Mouse (Mus musculus) heart, adult 11 months (tissue): ENCODE results near the gene Eogt.

Experiments
- DNase-seq: peaks from one replicate; pipeline ENCODE4 v3.0.0; 2022

Eogt gene

DNA sequence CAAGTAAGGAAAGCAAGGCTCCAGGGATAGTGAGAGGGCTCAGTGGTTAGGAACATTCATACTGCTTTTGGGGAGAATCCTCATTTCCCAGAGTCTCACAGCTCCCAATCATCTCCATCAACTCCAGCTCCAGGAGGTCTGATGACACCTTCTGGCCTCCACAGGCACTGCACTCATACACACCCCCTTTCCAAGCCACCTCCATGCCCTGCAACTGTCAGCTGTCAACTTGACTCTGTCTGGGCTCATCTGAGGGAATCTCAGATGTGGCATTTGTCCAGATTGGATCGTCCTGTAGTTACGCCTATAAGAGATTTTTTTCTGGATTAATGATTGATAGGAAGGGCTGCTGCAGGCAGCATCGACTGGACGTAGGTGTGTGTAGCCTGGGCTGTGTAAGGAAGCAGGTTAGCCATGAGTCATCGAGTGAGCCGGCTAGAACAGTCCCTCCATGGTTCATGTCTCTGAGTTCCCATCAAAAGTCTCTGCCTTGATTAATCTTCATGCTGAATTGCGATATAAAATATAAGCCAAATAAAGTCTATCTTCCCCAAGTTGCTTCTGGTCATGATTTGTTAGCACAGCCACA lies 44.6 kb downstream of the Eogt start:
- DNase-seq: peak; percentile 59

DNA sequence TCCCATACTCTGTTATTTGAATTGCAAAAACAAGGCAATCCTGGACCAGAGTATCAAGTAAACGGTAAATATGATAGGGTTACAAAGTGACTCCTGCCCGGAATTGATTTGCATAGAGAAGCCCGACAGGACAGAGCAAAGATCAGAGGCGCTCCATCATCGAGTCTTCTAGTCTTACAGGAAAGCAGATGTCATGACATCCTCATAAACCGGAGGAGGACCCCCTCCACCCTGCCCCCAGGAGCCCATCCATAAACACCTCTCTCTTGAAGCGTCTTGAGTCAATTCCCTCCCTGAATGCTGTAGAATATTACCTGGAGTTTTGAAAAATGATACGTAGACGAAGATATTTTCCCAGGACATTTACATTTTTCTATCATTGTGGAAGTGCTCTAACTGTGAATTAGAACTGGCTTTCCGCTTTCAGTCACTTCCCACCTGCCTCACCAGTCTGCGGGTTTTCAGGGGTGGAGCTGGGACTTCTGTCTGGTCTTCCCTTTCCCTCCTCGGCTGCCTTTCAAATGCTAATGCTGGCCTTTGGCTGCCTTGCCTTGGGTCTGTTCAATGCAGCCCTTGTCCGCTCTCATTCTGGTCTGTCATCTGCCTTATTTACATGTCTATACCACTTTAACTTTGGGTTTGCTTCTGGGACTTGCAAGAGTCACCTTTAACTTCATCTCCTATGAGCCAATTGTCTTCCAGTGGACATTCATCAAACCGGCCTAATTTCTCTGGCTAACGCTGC lies 46.9 kb downstream of the Eogt start:
- peak; percentile 75 for DNase-seq

GRCm38 (mm10) chr6:97101190-97101957 lies 47.6 kb downstream of the Eogt start:
- peak; percentile 49 for DNase-seq

DNA sequence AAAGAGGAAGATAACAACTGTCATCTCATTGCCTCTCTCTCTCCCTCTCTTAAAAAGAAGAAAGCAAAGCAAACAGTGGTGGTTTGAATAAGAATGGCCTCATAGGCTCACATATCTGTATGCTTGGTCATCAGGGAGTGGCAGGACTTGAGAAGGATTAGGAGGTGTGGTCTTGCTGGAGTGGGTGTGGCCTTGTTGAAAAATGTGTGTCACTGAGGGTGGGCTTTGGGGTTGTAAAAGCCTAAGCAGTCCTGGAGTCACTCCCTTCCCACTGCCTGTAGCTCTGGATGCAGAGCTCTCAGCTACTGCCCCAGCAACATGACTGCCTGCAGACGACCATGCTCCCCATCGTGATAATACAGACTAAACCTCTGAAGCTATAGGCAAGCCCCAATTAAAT lies 66.6 kb downstream of the Eogt start:
- DNase-seq: peak; percentile 72

DNA sequence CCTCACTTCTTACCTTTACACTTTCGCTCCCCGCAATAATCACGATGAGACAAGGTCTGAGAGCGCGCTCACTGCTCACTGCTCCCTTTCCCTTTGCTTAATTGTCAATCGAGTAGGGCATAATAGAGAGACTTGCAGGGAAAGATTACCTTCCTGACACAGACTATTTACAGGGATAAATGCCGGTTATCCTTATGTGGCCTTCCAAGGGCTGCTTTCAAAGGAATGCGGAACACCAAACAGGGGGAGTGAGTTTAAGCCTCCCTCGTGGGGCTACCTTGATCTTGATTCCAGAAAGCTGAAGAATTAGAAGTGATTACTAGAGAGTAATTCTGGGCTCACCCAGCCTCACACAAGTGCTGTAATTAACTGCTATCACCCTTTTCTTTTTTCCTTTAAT lies 69.0 kb downstream of the Eogt start:
- DNase-seq: peak; percentile 55

DNA sequence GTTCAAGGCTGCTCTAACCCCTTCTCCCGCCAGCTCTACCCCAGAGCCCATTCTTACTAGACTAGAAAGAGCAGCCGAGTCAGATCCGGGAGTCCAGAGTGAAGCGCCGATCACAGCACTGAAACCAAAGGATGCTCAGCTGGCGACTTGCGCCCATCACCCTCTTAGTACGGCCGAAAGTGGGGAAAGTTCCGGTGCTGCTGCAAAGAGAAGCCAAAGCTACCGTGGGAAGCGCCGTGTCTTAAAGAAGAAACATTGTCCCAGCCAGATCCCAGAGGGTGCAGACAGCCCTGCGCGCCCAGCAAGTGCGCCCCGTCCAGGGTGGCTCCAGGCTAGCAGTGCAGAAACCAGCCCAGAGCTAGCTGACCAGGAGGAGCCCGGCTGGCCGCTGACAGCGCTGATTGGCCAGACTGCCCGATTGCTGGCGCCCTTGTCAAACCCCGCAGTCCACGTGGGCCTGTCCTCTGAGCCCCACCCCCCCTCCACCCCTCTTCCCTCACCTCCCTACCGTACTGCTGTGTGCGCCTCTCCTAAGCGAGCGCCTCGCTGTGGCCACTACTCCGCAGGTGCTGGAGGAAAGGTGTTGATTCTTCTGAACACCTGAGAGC lies 88.8 kb downstream of the Eogt start, which contains the start of gene Fam19a4:
Gene Fam19a4, minus strand, starts transcription at position 340 of the 608 bp plus-strand sequence.
- peak; percentile 55 for DNase-seq
